Comparison of ENCODE assay signal across 31 mouse cellular contexts in the genomic region with DNA sequence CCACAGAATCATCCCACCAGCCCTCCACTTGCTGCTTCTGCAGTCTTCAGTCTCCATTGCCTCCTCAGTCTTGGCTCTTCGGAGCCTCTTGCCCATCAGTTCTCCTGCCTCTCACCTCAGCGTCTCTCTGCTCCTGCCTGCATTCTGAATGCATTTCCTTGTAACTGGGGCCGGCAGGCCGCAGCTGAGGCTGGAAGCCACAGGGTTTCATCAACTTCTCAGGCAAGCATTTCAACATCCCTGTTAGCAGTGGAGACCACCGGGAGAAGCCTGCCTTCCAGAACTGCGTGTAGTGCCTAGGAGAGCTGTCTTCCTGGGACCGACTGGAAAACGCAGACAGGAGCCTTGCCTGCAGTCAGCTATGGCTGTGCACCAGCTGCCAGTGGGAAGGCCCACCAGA. TPM values are rescaled to one million over a fixed set of nuclear protein-coding genes. Genes with fewer than 3 reads are reported as not detected.
DNase-seq lines count a peak whose midpoint lies in the region; ATAC-seq lines count a peak whose summit lies in the region.
"Had no signal": no experiment of that assay in that cellular context is flagged by ENCODE, and none has a peak within 500 bp of the region (broad histone marks: within the 10 kb centered on the region; RNA-seq: fewer than 3 reads in every experiment).

No protein-coding gene starts in this region.

- 89% methylated on average over 8 of the region's 8 CpGs for whole genome bisulfite sequencing in midbrain, embryonic 10.5 days
- WGBS in midbrain, embryonic 11.5 days, result 92% methylated on average over 8 of the region's 8 CpGs

- no peak overlapping the region for H3K9ac ChIP-seq in midbrain, embryonic 11.5 days (ENCODE audit: low read length)
- H3K9ac ChIP-seq: embryonic facial prominence, embryonic 13.5 days; embryonic facial prominence, embryonic 15.5 days; forebrain, embryonic 12.5 days had no signal

- H3K4me1 ChIP-seq in midbrain, embryonic 10.5 days, result no peaks in the 10 kb centered on the region
- H3K4me1 ChIP-seq in midbrain, embryonic 11.5 days (ENCODE audit: control insufficient read depth, insufficient read depth, low read length), result no peaks in the 10 kb centered on the region
- H3K4me1 ChIP-seq: embryonic facial prominence, embryonic 13.5 days; embryonic facial prominence, embryonic 15.5 days; forebrain, embryonic 10.5 days; forebrain, embryonic 12.5 days had no signal

- H3K27ac ChIP-seq in midbrain, embryonic 10.5 days (replicated peaks), result peak overlapping the region; percentile 33; the same call in 1 of the 2 replicates
- H3K27ac ChIP-seq in midbrain, embryonic 11.5 days (ENCODE audit: low read depth, low read length), result no peak overlapping the region
- H3K27ac ChIP-seq: embryonic facial prominence, embryonic 13.5 days; embryonic facial prominence, embryonic 15.5 days; forebrain, embryonic 10.5 days; forebrain, embryonic 12.5 days had no signal

- H3K4me3 ChIP-seq in midbrain, embryonic 10.5 days, result no peak overlapping the region
- H3K4me3 ChIP-seq in midbrain, embryonic 11.5 days (ENCODE audit: low read depth, low read length), result no peak overlapping the region
- H3K4me3 ChIP-seq: embryonic facial prominence, embryonic 13.5 days; embryonic facial prominence, embryonic 15.5 days; erythroblast, embryonic 14.5 days; forebrain, embryonic 10.5 days; forebrain, embryonic 12.5 days had no signal

- H3K27me3 ChIP-seq in midbrain, embryonic 10.5 days (ENCODE audit: low read depth, poor library complexity, severe bottlenecking), result no peaks in the 10 kb centered on the region
- H3K27me3 ChIP-seq in midbrain, embryonic 11.5 days (ENCODE audit: control insufficient read depth, insufficient read depth, low read length), result no peaks in the 10 kb centered on the region
- H3K27me3 ChIP-seq: CH12.LX; embryonic facial prominence, embryonic 13.5 days; embryonic facial prominence, embryonic 15.5 days; forebrain, embryonic 12.5 days; Patski had no signal

- ATAC-seq in midbrain, embryonic 11.5 days (ENCODE audit: low FRiP score), result no peak
- ATAC-seq in megakaryocyte, adult 5-6 weeks (ENCODE audit: poor library complexity, severe bottlenecking), result peak; percentile 19; the same call in 1 of the 2 replicates
- ATAC-seq: activated CD4-positive, CD25-positive, alpha-beta regulatory T cell, adult 4 months; CD4-positive, CD25-positive, alpha-beta regulatory T cell, adult 4 months; forebrain, embryonic 14.5 days; forebrain, embryonic 16.5 days; Patski had no signal

- 0 out of 2 replicates have a peak, but pooled peaks cover 5% of the 10 kb centered on the region for H3K9me3 ChIP-seq in midbrain, embryonic 10.5 days (replicated peaks)
- no peaks in the 10 kb centered on the region for H3K9me3 ChIP-seq in midbrain, embryonic 11.5 days (ENCODE audit: control insufficient read depth, low read length)
- H3K9me3 ChIP-seq: embryonic facial prominence, embryonic 13.5 days; embryonic facial prominence, embryonic 15.5 days; forebrain, embryonic 12.5 days; G1E had no signal

- no peak for DNase-seq in midbrain, embryonic 10.5 days (ENCODE audit: low spot score)
- no peak for DNase-seq in midbrain, embryonic 11.5 days (ENCODE audit: low spot score, missing footprints)
- DNase-seq in spleen, adult 18-20 months, result no peak
- no peak for DNase-seq in kidney, postnatal 25 days
- DNase-seq: adrenal gland, adult 8-10 months; adrenal gland, postnatal 14 days; adrenal gland, postnatal 36 days; B cell, adult 2 months; cerebellum, adult 11 months; cerebellum, adult 18-20 months; cerebellum, adult 8-10 months; cerebellum, adult 9-11 months; cerebellum, postnatal 14 days; cerebellum, postnatal 36 days; embryo, embryonic 11 days had no signal

- H3K36me3 ChIP-seq in midbrain, embryonic 10.5 days, result no peaks in the 10 kb centered on the region
- no peaks in the 10 kb centered on the region for H3K36me3 ChIP-seq in midbrain, embryonic 11.5 days (ENCODE audit: control insufficient read depth, insufficient read depth, low read length)
- H3K36me3 ChIP-seq: embryonic facial prominence, embryonic 13.5 days; embryonic facial prominence, embryonic 15.5 days; forebrain, embryonic 10.5 days; forebrain, embryonic 12.5 days had no signal

- no peak overlapping the region for H3K4me2 ChIP-seq in midbrain, embryonic 11.5 days
- H3K4me2 ChIP-seq: embryonic facial prominence, embryonic 13.5 days; embryonic facial prominence, embryonic 15.5 days; forebrain, embryonic 12.5 days had no signal

RNA-seq across cellular contexts. Expression of gene Timm8a2, which starts 13.3 kb away (rescaled TPM):
- polyA plus RNA-seq in midbrain, embryonic 10.5 days (2016; fragmentation: Nextera tagmentation; extraction: Ambion mirVana), result not detected in 2 replicates
- 0.18 TPM in 1 of 2 replicates, not detected in the other for polyA plus RNA-seq in midbrain, embryonic 11.5 days (2014; fragmentation: Nextera tagmentation; extraction: Ambion mirVana)
- total RNA-seq in megakaryocyte, adult 5-6 weeks (2015), result not detected in 2 replicates
- total RNA-seq in megakaryocyte, adult 5-6 weeks (2017), result 0.18 TPM in 1 of 2 replicates, not detected in the other
- total RNA-seq: adrenal gland, adult 18-20 months; adrenal gland, adult 8-10 months; adrenal gland, postnatal 14 days; adrenal gland, postnatal 36 days; CH12.LX; common myeloid progenitor, adult 5-6 weeks; G1E had no signal
- polyA plus RNA-seq: activated CD4-positive, CD25-positive, alpha-beta regulatory T cell, adult 4 months; CD4-positive, CD25-positive, alpha-beta regulatory T cell, adult 4 months; embryonic facial prominence, embryonic 11.5 days; embryonic facial prominence, embryonic 13.5 days; embryonic facial prominence, embryonic 15.5 days; erythroblast, embryonic 14.5 days; forebrain, embryonic 10.5 days; forebrain, embryonic 12.5 days; forebrain, embryonic 14.5 days; forebrain, embryonic 16.5 days; Patski had no signal

RNA-seq across cellular contexts. Expression of gene Tm9sf2, which starts 59.1 kb away (rescaled TPM):
- polyA plus RNA-seq in midbrain, embryonic 10.5 days (2016; fragmentation: Nextera tagmentation; extraction: Ambion mirVana), result 133 and 135 TPM in 2 replicates
- 135 and 153 TPM in 2 replicates for polyA plus RNA-seq in midbrain, embryonic 11.5 days (2014; fragmentation: Nextera tagmentation; extraction: Ambion mirVana)
- 93.2 and 94.6 TPM in 2 replicates for total RNA-seq in megakaryocyte, adult 5-6 weeks (2015)
- total RNA-seq in megakaryocyte, adult 5-6 weeks (2017), result 115 and 117 TPM in 2 replicates
